Mouse (Mus musculus): ENCODE measurements at regions not wholly inside any gene's neighbourhood (a gene's known extent, or its start where the extent isn't known, plus 50 kb on each side); places are given as distances from the start of the nearest gene placed in this dataset.
A peak's percentile ranks its signal among the peaks of the same experiment; 100 is the strongest.

GRCm38 (mm10) chr3:157710790-157711381 lies 144.2 kb downstream of the Ptger3 start:
- no peaks in the 10 kb centered on the region; the same call in 1 of the 2 replicates for H3K4me1 ChIP-seq (ENCODE audit: control insufficient read depth, insufficient read depth, low read length)
- H3K27me3 ChIP-seq (replicated peaks; ENCODE audit: control insufficient read depth, insufficient read depth, low read length), result no peaks in the 10 kb centered on the region
- 84% methylated on average over 1 of the region's 1 CpGs for WGBS
- H3K36me3 ChIP-seq (ENCODE audit: control insufficient read depth, insufficient read depth, low read length), result no peaks in the 10 kb centered on the region
- TF ChIP-seq CTCF (conservative IDR thresholded peaks at IDR 0.05; ENCODE audit: insufficient read depth, insufficient read length, low read depth, low read length), result no peak
- no peak for TF ChIP-seq POLR2A (IDR thresholded peaks at IDR 0.05; ENCODE audit: low read depth, low read length)
- no peak for DNase-seq
- no peak overlapping the region for H3K4me3 ChIP-seq (ENCODE audit: insufficient read depth, low read depth, low read length)
- peak overlapping the region; percentile 28 for H3K27ac ChIP-seq (ENCODE audit: insufficient read depth, low read depth, low read length)

GRCm38 (mm10) chr3:157699961-157700360 lies 133.3 kb downstream of the Ptger3 start:
- Histone ChIP-seq H3K36me3 (ENCODE audit: control insufficient read depth, insufficient read depth, low read length) (no peaks in the 10 kb centered on the region), H3K27ac (ENCODE audit: insufficient read depth, low read depth, low read length) (peak overlapping the region; percentile 52; the same call in 1 of the 2 replicates), H3K27me3 (replicated peaks; ENCODE audit: control insufficient read depth, insufficient read depth, low read length) (no peaks in the 10 kb centered on the region), H3K4me1 (ENCODE audit: control insufficient read depth, insufficient read depth, low read length) (peaks cover 3% of the 10 kb centered on the region; the same call in 1 of the 2 replicates), H3K4me3 (ENCODE audit: insufficient read depth, low read depth, low read length) (no peak overlapping the region)
- TF ChIP-seq CTCF (conservative IDR thresholded peaks at IDR 0.05; ENCODE audit: insufficient read depth, insufficient read length, low read depth, low read length) (no peak), POLR2A (IDR thresholded peaks at IDR 0.05; ENCODE audit: low read depth, low read length) (no peak)
- DNase-seq, result no peak

- Histone ChIP-seq H3K27me3 (replicated peaks; ENCODE audit: control insufficient read depth, insufficient read depth, low read length) (no peaks in the 10 kb centered on the region), H3K4me1 (ENCODE audit: control insufficient read depth, insufficient read depth, low read length) (peaks cover 3% of the 10 kb centered on the region; the same call in 1 of the 2 replicates), H3K36me3 (ENCODE audit: control insufficient read depth, insufficient read depth, low read length) (no peaks in the 10 kb centered on the region), H3K27ac (ENCODE audit: insufficient read depth, low read depth, low read length) (peak overlapping the region; percentile 73), H3K4me3 (ENCODE audit: insufficient read depth, low read depth, low read length) (no peak overlapping the region)
- TF ChIP-seq CTCF (conservative IDR thresholded peaks at IDR 0.05; ENCODE audit: insufficient read depth, insufficient read length, low read depth, low read length), result no peak
- TF ChIP-seq POLR2A (IDR thresholded peaks at IDR 0.05; ENCODE audit: low read depth, low read length), result no peak
- peak; percentile 67 for DNase-seq
- 45% methylated on average over 5 of the region's 5 CpGs for WGBS
These were observed 131.8 kb downstream of the Ptger3 start for GRCm38 (mm10) chr3:157698529-157698928.

GRCm38 (mm10) chr3:157695128-157696075 lies 128.7 kb downstream of the Ptger3 start:
- WGBS, result 58% methylated on average over 19 of the region's 19 CpGs
- Histone ChIP-seq H3K36me3 (ENCODE audit: control insufficient read depth, insufficient read depth, low read length) (no peaks in the 10 kb centered on the region), H3K27ac (ENCODE audit: insufficient read depth, low read depth, low read length) (peak overlapping the region; percentile 37), H3K4me3 (ENCODE audit: insufficient read depth, low read depth, low read length) (no peak overlapping the region), H3K4me1 (ENCODE audit: control insufficient read depth, insufficient read depth, low read length) (peaks cover 3% of the 10 kb centered on the region; the same call in 1 of the 2 replicates), H3K27me3 (replicated peaks; ENCODE audit: control insufficient read depth, insufficient read depth, low read length) (no peaks in the 10 kb centered on the region)
- TF ChIP-seq CTCF (conservative IDR thresholded peaks at IDR 0.05; ENCODE audit: insufficient read depth, insufficient read length, low read depth, low read length), result no peak
- TF ChIP-seq POLR2A (IDR thresholded peaks at IDR 0.05; ENCODE audit: low read depth, low read length), result no peak
- peak; percentile 84 for DNase-seq
